Mouse (Mus musculus) neutrophil, adult 65 days (primary cell): ENCODE data around the gene Lcn10. TPM values are rescaled to one million over a fixed set of nuclear protein-coding genes. Genes with fewer than 3 reads are reported as not detected.

ENCODE experiments used
- total RNA-seq: library from RNA; stranded (reverse); gene quantifications from 2 replicates; pipeline ENCODE4 v1.2.4, GENCODE M21; 2023

The Lcn10 gene
- not detected in 2 replicates for total RNA-seq

GRCm38 (mm10) chr2:25682426-25682825 lies at the start of gene Lcn10:
Gene Lcn10, plus strand, starts transcription at chr2:25682726.

GRCm38 (mm10) chr2:25652902-25653301 lies 29.6 kb upstream of the Lcn10 start, which contains the start of gene Lcn8:
Gene Lcn8, plus strand, starts transcription at chr2:25653120.

GRCm38 (mm10) chr2:25657652-25658051 lies 24.9 kb upstream of the Lcn10 start, which contains the start of gene Lcn5:
Gene Lcn5, plus strand, starts transcription at chr2:25657952.

GRCm38 (mm10) chr2:25676486-25676885 lies 6.0 kb upstream of the Lcn10 start, which contains the start of gene Lcn6:
Gene Lcn6, plus strand, starts transcription at chr2:25676786.

GRCm38 (mm10) chr2:25699743-25700142 lies 17.2 kb downstream of the Lcn10 start, which contains the start of gene Obp2a:
Gene Obp2a, plus strand, starts transcription at chr2:25700043.

GRCm38 (mm10) chr2:25706643-25707481 lies 24.3 kb downstream of the Lcn10 start, which contains the start of gene Bmyc:
Gene Bmyc, plus strand, starts transcription at chr2:25706739.

Other genes starting within 250 kb of the Lcn10 start
- not detected in 2 replicates for gene Clic3, start 225.9 kb upstream of the Lcn10 start, total RNA-seq
- gene Paxx, start 221.6 kb upstream of the Lcn10 start, total RNA-seq: 43.8 and 56.9 TPM in 2 replicates
- not detected in 2 replicates for gene Ptgds, start 212.7 kb upstream of the Lcn10 start, total RNA-seq
- gene Lcn12, start 188.8 kb upstream of the Lcn10 start, total RNA-seq: not detected in 2 replicates
- gene Fbxw5, start 182.0 kb upstream of the Lcn10 start, total RNA-seq: 25.8 and 26.4 TPM in 2 replicates
- 1.2 TPM in 1 of 2 replicates, not detected in the other for gene C8g, start 181.0 kb upstream of the Lcn10 start, total RNA-seq
- 20.3 and 26.7 TPM in 2 replicates for gene Traf2, start 135.8 kb upstream of the Lcn10 start, total RNA-seq
- 56.8 and 74.8 TPM in 2 replicates for gene Edf1, start 124.9 kb upstream of the Lcn10 start, total RNA-seq
- 0.11 and 0.13 TPM in 2 replicates for gene Mamdc4, start 107.9 kb upstream of the Lcn10 start, total RNA-seq
- gene Phpt1, start 107.5 kb upstream of the Lcn10 start, total RNA-seq: 5.6 and 6.0 TPM in 2 replicates
- gene Ajm1, start 101.0 kb upstream of the Lcn10 start, total RNA-seq: 1.6 TPM in 1 of 2 replicates, not detected in the other
- gene Rabl6, start 74.2 kb upstream of the Lcn10 start, total RNA-seq: 38.3 and 38.7 TPM in 2 replicates
- gene Ccdc183, start 65.0 kb upstream of the Lcn10 start, total RNA-seq: not detected in 2 replicates
- gene Tmem141, start 60.7 kb upstream of the Lcn10 start, total RNA-seq: 1.6 and 3.9 TPM in 2 replicates
- gene Fcna, start 54.7 kb upstream of the Lcn10 start, total RNA-seq: 0.29 TPM in 1 of 2 replicates, not detected in the other
- gene Lcn8, start 29.6 kb upstream of the Lcn10 start, total RNA-seq: not detected in 2 replicates
- gene Lcn5, start 24.8 kb upstream of the Lcn10 start, total RNA-seq: not detected in 2 replicates
- not detected in 2 replicates for gene Lcn6, start 5.9 kb upstream of the Lcn10 start, total RNA-seq
- not detected in 2 replicates for gene Obp2a, start 17.3 kb downstream of the Lcn10 start, total RNA-seq
- 3.0 and 5.2 TPM in 2 replicates for gene Bmyc, start 24.0 kb downstream of the Lcn10 start, total RNA-seq
- not detected in 2 replicates for gene Obp2b, start 54.3 kb downstream of the Lcn10 start, total RNA-seq
- not detected in 2 replicates for gene Lcn3, start 82.8 kb downstream of the Lcn10 start, total RNA-seq
- not detected in 2 replicates for gene Lcn11, start 94.3 kb downstream of the Lcn10 start, total RNA-seq
- gene Gm13539, start 99.5 kb downstream of the Lcn10 start, total RNA-seq: not detected in 2 replicates
- not detected in 2 replicates for gene Glt6d1, start 133.1 kb downstream of the Lcn10 start, total RNA-seq
- gene Lcn9, start 140.4 kb downstream of the Lcn10 start, total RNA-seq: not detected in 2 replicates
- gene Sohlh1, start 164.5 kb downstream of the Lcn10 start, total RNA-seq: not detected in 2 replicates
- not detected in 2 replicates for gene Kcnt1, start 181.0 kb downstream of the Lcn10 start, total RNA-seq